Mouse (Mus musculus) bone marrow, adult 2 months (tissue): ENCODE results near the gene Tmem265. TPM values are rescaled to one million over a fixed set of nuclear protein-coding genes. Genes with fewer than 3 reads are reported as not detected.

Source experiments
- H3K27ac ChIP-seq: fragments of 200-500 bp; 2 replicates; pipeline ENCODE4 v1.5.1; 2012; ENCODE audit warnings: low read depth, mild to moderate bottlenecking, control low read depth, inconsistent platforms, low read length; ENCODE audit not compliant: control insufficient read depth, poor library complexity, insufficient read depth
- H3K4me1 ChIP-seq: fragments of 200-500 bp; 2 replicates; pipeline ENCODE4 v1.6.1; 2011; ENCODE audit warnings: low read length; ENCODE audit not compliant: control insufficient read depth, insufficient read depth
- H3K4me3 ChIP-seq: fragments of 200-500 bp; replicated peaks from 2 replicates; pipeline ENCODE3; 2011; ENCODE audit warnings: mild to moderate bottlenecking, low read depth, low read length, control low read depth; ENCODE audit not compliant: control insufficient read depth
- CTCF ChIP-seq: fragments of 200-500 bp; IDR thresholded peaks from 2 replicates; pipeline ENCODE4 v1.5.1; 2011; ENCODE audit warnings: low read length, control low read depth; ENCODE audit not compliant: control insufficient read depth, insufficient read depth
- POLR2A ChIP-seq: fragments of 200-500 bp; IDR thresholded peaks from 2 replicates; pipeline ENCODE4 v1.6.1; 2011; ENCODE audit warnings: low read depth, mild to moderate bottlenecking, control low read depth, low read length, borderline replicate concordance; ENCODE audit not compliant: control insufficient read depth
- WGBS: fragments of 180-500 bp; shearing (Covaris S2); methylation state at CpG from one replicate; pipeline ENCODE4 v1.1.7; 2018; 5-methylcytosine and 5-hydroxymethylcytosine counted together
- polyA plus RNA-seq: library from polyadenylated mRNA; stranded (reverse); fragments of >200 nt; gene quantifications from 2 replicates; pipeline ENCODE4 v1.2.4, GENCODE M21; 2011; ENCODE audit warnings: low replicate concordance; ENCODE audit not compliant: missing spikeins, insufficient read depth, insufficient read length

Tmem265 gene
- polyA plus RNA-seq: 20.5 and 41.0 TPM in 2 replicates

GRCm38 (mm10) chr7:127561340-127561858 is at the start of gene Tmem265:
Gene Tmem265, plus strand, starts transcription at chr7:127561390.
- TF ChIP-seq CTCF (no peak), POLR2A (no peak)
- Histone ChIP-seq H3K27ac (no peak within 1 kb of the TSS), H3K4me1 (no peaks in the 10 kb centered on the region), H3K4me3 (no peak within 1 kb of the TSS)
- WGBS: 83% methylated on average over 5 of the region's 5 CpGs

- Histone ChIP-seq H3K4me3 (peak within 1 kb of the TSS; percentile 78), H3K27ac (peak within 1 kb of the TSS; percentile 97), H3K4me1 (no peaks in the 10 kb centered on the region; the same call in 1 of the 2 replicates)
- WGBS: under 1% methylated on average over 37 of the region's 37 CpGs
- TF ChIP-seq POLR2A: peak; percentile 98
- no peak for TF ChIP-seq CTCF
Measured at GRCm38 (mm10) chr7:127511808-127512230, 49.4 kb upstream of the Tmem265 start, which contains the start of gene Srcap. Gene Srcap, plus strand, starts transcription at chr7:127511983.

- Histone ChIP-seq H3K27ac (peak overlapping the region; percentile 97), H3K4me1 (no peaks in the 10 kb centered on the region; the same call in 1 of the 2 replicates), H3K4me3 (peak overlapping the region; percentile 78)
- TF ChIP-seq CTCF: no peak
- TF ChIP-seq POLR2A: no peak
- WGBS: under 1% methylated on average over 88 of the region's 93 CpGs
Measured at GRCm38 (mm10) chr7:127512231-127513015, 48.8 kb upstream of the Tmem265 start.

- Histone ChIP-seq H3K4me3 (peak overlapping the region; percentile 25), H3K27ac (no peak overlapping the region; the same call in 1 of the 2 replicates), H3K4me1 (no peaks in the 10 kb centered on the region; the same call in 1 of the 2 replicates)
- 3% methylated on average over 8 of the region's 8 CpGs for WGBS
- TF ChIP-seq POLR2A (no peak), CTCF (no peak)
Measured at GRCm38 (mm10) chr7:127513016-127513390, 48.2 kb upstream of the Tmem265 start.

- no peak for TF ChIP-seq CTCF
- no peak for TF ChIP-seq POLR2A
- Histone ChIP-seq H3K4me1 (no peaks in the 10 kb centered on the region; the same call in 1 of the 2 replicates), H3K4me3 (no peak overlapping the region), H3K27ac (no peak overlapping the region)
- WGBS: 71% methylated on average over 3 of the region's 3 CpGs
Measured at GRCm38 (mm10) chr7:127513781-127514180, 47.4 kb upstream of the Tmem265 start.

GRCm38 (mm10) chr7:127515846-127516245 is 45.3 kb upstream of the Tmem265 start:
- 90% methylated on average over 7 of the region's 7 CpGs for WGBS
- Histone ChIP-seq H3K27ac (no peak overlapping the region), H3K4me1 (no peaks in the 10 kb centered on the region; the same call in 1 of the 2 replicates), H3K4me3 (no peak overlapping the region)
- TF ChIP-seq CTCF (no peak), POLR2A (no peak)

- TF ChIP-seq POLR2A (no peak), CTCF (no peak)
- WGBS: 88% methylated on average over 7 of the region's 7 CpGs
- no peak overlapping the region for H3K27ac ChIP-seq
- H3K4me3 ChIP-seq: no peak overlapping the region
- H3K4me1 ChIP-seq: no peaks in the 10 kb centered on the region; the same call in 1 of the 2 replicates
Measured at GRCm38 (mm10) chr7:127516344-127516743, 44.8 kb upstream of the Tmem265 start.

- no peak within 1 kb of the TSS for H3K27ac ChIP-seq
- H3K4me3 ChIP-seq: no peak within 1 kb of the TSS
- WGBS: 94% methylated on average over 3 of the region's 3 CpGs
- H3K4me1 ChIP-seq: no peaks in the 10 kb centered on the region
- TF ChIP-seq CTCF (no peak), POLR2A (no peak)
Measured at GRCm38 (mm10) chr7:127519284-127519683, 41.9 kb upstream of the Tmem265 start, which contains the start of gene Gm42715. Gene Gm42715, plus strand, starts transcription at chr7:127519584.

- H3K4me3 ChIP-seq: no peak overlapping the region
- H3K4me1 ChIP-seq: no peaks in the 10 kb centered on the region
- WGBS: 95% methylated on average over 3 of the region's 3 CpGs
- TF ChIP-seq CTCF (no peak), POLR2A (no peak)
- no peak overlapping the region for H3K27ac ChIP-seq
Measured at GRCm38 (mm10) chr7:127541671-127542070, 19.5 kb upstream of the Tmem265 start.
